ENCODE assay signal across 17 mouse cellular contexts in the genomic region with DNA sequence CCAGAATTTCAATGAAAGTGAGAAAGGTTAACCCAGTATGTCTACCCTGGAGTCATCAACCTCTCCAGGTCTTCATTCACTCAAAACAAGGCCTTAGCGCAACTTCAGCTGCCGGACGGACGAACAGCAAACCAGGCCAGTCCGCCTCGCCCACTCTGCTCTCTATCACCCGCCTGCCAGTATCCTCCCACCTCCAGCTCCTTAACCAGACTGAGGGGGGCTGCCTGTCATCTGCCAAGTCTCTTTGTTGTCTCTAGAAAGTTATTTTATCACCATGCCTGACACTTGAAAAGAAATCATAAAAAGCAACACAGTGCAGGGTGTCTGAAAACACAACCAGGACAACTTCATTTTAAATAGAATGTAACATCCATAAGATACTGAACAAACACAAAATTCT.
A peak's percentile ranks its signal among the peaks of the same experiment; 100 is the strongest.
DNase-seq lines count a peak whose midpoint lies in the region.
"Had no signal": no experiment of that assay in that cellular context is flagged by ENCODE, and none has a peak within 500 bp of the region (broad histone marks: within the 10 kb centered on the region; RNA-seq: fewer than 3 reads in every experiment).

No protein-coding gene starts in this region.

- peak; percentile 89 for DNase-seq in heart, adult 11 months
- DNase-seq in heart, adult 8-10 months (ENCODE audit: low spot score): no peak
- peak; percentile 23 to 49 for DNase-seq in left cerebral cortex, adult 18-20 months (ENCODE audit: low spot score in 2 of 2)
- DNase-seq in left cerebral cortex, adult 8-10 months (ENCODE audit: low spot score in 2 of 2): no peak
- DNase-seq in testis, postnatal 14 days (ENCODE audit: low spot score): peak; percentile 37
- DNase-seq in testis, postnatal 10 days (ENCODE audit: low spot score): no peak
- DNase-seq in cerebellum, postnatal 10 days: no peak
- DNase-seq: adrenal gland, adult 2 months; adrenal gland, postnatal 14 days; B cell, adult 2 months; cerebellum, adult 11-12 months; cerebellum, adult 8-10 months; cerebellum, postnatal 14 days; gastrocnemius, postnatal 25 days; heart, adult 2 months; heart, postnatal 14 days; heart, postnatal 4 days had no signal

Comparison
In these comparisons a context has a peak if more than half of its experiments do, and no peak if none do; other contexts are left out.
1. DNase-seq: peak in heart, adult 11 months (single experiment), left cerebral cortex, adult 18-20 months (2 of 2) and testis, postnatal 14 days (single experiment); none in heart, adult 8-10 months (single experiment), left cerebral cortex, adult 8-10 months (0 of 2), testis, postnatal 10 days (single experiment) and cerebellum, postnatal 10 days (0 of 2).